Mouse (Mus musculus): ENCODE data around the gene Nt5dc3. TPM values are rescaled to one million over a fixed set of nuclear protein-coding genes. Genes with fewer than 3 reads are reported as not detected.

The Nt5dc3 gene
- total RNA-seq, 1 experiment from 2014 or later, result 37.0 TPM

DNA sequence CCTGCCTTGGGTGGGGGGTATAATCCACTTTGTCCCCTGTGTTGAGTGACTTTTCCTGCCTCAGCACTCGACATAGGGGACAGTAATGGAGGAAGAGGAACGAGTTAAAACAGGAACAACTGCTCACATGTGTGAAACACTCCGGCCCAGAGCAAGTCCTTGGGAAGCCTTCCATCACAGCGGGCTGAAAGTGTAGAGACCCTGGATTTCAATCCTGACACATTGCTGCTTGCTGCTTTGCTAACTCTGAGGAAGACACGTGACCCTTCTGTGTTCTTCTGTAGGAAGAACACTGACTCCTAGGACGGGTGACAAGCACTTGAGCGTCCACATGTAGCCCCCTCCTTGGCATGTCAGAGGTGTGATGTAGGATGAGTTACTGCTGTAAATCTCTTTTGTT, 36.3 kb downstream of the Nt5dc3 start:
- DNase-seq, result no peak

DNA sequence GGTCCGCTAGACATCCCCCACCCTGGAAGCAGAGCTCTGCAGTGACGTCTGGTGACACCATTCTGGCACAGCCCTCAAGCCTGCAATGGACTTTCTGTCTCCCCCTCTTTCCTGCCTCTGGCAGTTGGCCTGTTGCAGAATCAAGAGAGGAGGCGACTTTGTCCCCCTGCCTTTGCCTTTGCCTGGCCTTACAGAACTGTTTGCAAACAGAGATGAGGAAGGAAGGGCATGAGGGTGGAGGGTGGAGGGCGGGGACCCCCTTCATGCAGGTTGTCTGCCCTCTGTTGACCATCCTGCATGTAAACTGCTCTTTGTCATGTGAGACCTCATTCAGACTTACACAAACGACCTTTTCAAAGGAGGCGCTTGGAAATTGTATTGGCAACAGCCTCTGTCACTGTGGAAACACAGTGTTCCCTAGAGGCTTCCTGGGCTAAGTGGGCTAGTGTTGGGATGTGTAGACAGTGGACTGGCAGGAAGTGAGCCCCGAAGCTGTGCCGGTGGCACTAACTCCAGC, 40.9 kb downstream of the Nt5dc3 start:
- no peak for DNase-seq

DNA sequence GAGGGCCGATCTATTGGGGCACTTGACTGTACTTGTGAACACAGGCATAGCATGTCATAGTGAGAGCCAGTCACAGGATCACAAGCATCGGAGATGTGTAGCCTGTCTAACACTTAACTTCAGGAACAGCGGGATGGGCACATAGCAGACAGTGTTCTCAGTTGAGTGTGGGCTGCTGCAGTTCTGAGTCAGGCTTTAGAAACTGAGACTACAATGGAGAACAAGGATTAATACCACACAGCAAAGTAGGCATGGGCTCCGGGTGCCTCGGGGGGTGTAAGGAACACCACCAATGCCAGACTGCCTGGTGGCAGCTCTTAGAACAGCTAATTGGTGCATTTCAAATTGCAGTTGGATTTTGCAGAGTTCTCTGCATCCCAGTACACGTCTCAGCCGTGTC, 42.2 kb downstream of the Nt5dc3 start:
- DNase-seq, result no peak

DNA sequence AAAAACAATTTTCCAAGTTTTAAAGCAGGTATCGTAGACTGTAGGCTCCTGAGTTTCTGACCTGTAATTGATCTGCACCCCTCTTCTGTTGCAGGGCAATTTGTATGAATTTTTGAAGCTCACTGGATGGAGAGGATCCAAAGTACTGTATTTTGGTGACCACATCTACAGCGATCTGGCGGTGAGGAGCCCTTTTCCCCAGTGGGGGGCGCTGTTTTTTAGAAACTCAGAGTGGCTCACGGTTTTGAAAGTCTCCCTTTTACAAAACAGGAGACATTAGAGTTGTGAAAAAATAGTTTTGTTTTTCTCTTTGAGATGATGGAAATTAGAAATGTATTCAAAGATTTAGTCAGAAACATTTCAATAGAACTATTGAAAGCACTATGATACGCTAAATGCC, 45.3 kb downstream of the Nt5dc3 start:
- no peak for DNase-seq

DNA sequence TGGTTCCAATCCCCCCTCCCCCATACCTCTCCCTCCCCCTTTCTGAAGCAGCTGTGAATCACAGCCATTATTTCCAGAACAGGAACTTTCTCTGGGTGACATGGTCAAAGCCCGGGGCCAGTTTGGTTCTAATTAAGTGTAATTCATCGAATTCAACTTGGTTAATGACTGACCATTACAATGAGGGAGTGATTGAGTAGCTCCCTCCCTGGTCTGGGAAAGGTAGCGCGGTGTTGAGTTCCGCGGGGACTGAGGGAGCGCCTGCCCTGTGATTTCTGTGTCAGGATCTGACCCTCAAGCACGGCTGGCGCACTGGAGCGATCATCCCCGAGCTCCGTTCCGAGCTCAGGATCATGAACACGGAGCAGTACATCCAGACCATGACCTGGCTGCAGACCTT, 46.1 kb downstream of the Nt5dc3 start:
- no peak for DNase-seq

DNA sequence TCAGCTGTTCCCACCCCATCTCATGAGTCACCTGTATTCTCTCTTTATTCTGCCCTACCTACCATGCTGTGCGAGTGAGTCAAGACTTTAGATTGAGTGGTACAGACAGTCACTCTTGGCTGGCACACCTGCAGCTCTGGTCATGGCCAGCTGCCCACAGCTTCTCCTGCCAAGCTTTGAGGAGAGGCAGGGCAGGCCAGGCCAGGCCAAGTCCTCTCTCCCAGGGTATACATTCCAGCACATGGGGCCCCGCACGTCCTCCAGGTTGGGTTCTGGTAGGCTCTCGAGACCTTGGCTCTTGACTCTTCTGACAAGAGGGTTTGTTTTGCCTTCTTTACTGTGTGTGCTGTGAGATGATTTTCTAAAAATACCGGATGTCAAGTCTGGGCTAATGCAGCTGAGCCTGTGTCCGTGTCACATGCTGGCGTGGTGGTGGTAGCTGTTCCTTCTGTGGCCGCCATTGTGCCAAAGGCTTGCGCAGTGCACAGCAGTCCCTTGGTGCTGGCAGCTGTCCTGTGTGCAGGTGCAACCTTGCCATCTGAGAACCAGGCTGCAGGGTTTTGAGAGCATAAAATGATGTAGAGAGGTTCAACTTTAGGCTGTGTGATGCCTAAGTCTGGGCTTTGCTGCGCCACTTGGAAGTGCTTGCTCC, 47.2 kb downstream of the Nt5dc3 start:
- peak; percentile 55 for DNase-seq

DNA sequence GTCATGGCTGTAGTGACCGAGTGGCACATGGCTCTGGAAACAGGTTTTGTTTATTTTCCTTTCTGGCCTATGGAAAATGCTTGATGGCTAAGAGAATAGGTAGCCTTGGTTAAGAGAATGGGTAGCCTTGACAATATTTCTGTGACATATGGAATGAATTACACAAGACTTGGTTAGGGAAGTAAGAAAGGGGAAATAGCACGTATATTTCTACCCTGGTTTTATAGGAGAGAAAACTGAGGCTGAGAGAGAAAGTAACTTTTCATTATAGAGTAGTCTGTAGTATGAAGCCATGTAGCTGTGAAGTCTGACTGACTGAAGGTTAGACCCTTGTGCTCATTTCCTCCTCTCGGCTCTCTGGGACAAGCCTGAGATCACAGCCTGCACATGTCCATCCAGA, 48.1 kb downstream of the Nt5dc3 start:
- DNase-seq, result no peak

DNA sequence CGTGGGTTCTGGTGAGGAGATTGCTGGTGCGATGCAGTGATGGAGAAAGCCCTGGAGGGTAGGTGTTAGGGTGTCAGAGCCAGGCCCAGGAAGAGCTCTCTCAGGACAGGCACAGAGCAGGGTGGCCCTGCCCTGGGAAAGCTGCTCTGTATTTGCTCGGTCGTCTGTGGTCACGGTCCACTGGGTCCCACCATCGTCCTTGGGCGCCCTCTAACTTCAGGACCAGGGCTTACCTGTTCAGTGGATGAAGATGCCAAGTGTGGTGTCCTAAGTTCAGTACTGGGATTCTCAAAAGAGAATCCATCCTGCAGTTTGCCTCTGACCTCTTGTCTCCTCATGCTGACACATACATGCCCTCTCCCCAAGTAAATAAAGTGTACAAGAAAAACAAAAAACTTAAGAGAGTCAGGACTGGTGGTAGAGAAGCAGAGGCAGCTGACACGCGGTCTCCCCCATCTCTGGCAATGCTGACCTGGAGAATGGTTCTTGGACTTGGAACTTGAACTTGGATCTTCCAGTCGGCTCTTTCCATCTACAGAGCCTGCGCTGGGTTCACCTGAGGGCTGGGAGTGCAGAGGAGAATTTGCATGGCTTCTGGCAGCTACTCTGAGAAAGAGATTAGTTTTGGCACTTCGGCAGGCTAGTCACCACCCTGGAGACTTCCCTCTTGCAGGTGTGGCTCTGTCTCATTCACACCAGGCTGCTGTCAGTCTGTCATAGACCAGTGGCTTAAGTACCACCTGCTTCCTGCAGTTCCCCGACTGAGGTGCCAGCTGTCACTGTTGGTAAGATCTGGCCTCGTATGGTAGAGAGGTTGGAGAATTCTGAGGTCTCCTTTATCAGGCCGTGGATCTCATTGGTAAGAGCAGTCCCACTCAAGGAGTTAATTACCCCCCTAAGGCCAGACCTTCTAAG, 49.7 kb downstream of the Nt5dc3 start:
- no peak for DNase-seq

DNA sequence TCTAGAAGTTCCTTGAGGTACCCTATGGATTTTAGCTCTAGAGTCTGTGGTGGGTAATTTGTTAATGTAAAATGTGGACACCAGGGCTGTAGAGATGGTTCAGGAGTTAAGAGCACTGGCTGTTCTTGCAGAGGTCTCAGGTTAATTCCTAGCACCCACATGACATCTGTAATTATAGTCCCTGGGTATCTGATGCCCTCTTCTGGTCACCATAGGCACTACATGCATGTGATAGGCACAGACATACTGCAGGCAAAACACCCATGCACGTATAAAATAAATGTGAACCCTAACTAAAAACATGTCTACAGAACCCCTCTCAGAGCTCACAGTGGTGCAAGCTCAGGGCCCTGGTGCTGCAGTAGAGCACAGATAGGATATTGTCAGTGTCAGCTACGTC, 50.7 kb downstream of the Nt5dc3 start:
- no peak for DNase-seq

DNA sequence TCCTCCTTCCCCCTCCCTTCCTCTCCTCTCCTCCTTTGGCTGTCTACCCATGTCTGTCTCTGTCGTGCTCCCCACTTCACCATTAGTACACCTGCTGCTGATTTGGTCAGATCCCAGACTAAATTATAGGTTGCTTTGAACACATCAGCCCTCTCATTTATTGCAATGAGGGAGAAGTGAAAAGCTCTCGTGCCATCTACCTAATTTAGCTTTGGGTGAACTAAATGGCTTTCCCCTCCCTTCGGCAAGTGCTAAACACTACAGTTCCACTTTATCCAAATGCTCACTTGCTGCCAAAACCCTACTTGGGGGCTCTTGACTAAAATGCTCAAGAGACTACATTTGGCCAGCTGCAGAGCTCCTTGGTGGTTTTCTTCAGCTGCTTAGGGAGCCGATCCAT, 58.0 kb downstream of the Nt5dc3 start:
- no peak for DNase-seq

DNA sequence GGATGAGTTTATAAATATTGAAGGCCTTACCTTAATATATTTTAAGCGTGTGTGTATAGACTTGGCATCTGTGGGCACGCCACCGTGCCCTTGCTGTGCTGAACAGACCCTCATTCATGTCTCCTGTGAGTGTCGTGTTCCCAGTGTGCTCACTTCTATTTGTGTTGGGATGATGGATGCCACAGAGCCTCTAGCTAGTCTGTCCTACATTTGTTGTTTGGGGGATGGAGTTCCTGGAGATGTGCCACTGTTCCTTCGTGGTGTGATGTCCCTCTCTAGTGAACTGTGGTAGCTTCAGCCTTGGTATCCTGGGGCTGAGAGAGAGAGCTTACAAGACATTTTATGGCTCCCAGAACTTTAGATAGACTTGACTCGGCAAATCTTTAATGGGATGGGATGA, 60.0 kb downstream of the Nt5dc3 start:
- no peak for DNase-seq

DNA sequence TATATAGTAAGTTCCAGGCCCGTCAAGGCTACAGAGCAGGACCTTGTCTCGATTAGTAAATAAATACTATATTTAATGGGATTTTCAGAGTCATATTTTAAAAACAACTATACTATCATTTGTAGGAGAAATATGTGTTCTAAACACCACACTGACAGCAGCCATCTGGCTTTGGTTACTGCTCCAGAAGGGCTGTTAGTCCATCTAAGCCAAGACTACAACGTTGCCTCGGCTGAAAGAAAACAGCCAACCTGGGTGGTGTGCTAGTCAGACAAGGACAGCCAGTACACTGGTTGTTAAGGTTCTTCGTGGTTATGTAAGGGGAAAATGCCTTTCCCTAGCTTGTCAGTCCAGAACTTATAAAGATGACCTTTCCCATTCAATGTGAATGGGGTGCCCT, 63.9 kb downstream of the Nt5dc3 start:
- no peak for DNase-seq

DNA sequence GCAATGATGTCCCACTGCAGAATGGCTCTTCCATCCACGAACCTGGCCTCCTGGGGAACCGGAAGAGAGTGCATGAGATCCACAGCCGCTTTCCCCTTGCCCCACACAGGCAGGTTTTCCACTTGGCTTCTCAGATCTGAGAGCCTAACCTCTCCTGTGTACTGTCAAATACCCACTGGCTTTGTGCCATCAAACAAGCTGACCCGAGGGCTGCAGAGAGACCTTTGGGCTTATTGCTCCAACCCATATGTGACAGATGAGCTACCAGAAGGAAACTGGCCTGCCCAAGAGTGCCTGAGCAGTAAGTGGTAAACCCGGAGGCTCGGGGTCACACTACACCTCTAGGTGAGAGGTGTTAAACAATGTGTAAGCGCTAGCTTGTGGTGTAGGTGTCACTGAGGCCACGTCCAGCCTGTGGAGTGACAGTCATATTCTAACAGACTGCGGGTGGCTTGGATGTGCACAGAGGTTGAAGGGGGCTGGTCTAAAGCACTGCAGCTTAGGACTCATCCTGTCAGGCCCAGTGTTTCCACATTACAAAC, 68.2 kb downstream of the Nt5dc3 start:
- no peak for DNase-seq

DNA sequence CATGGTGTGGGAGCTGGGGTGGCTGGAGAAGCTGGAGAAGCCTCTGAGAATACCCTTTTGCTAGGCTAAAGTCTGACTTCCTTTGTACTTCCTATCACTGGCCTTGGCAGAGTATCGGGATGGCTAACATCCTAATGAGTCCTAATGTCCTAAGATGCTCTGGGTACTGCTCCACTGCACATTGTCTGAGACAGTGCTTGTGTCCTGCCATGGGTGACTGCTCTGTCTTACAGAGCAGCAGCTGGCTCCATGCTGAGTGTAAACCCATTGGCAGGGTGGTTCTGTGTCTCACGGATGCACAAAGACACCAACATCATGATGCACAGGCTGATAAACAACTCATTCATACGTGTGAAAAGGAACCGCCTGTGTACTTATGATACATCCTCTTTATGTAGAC, 70.3 kb downstream of the Nt5dc3 start:
- DNase-seq, result no peak

DNA sequence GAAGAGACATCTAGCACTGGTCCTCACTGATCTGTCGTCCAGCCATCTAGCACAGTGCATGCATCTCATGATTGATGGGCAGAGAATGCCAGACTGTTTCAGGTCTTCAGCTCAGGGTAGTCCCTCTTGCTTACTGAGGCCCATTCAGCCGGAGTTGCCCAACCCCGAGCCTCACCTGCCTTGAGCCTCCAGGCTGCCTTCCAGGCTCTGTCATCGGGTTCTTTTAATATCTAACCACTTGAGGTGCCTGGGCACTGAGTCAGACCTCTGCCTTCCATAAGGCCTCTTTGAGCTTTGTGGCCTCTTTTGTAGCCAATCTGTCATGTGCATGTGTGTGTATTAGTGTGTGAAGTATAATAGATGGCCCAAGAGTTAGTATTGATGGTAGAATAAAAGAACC, 70.7 kb downstream of the Nt5dc3 start:
- no peak for DNase-seq

DNA sequence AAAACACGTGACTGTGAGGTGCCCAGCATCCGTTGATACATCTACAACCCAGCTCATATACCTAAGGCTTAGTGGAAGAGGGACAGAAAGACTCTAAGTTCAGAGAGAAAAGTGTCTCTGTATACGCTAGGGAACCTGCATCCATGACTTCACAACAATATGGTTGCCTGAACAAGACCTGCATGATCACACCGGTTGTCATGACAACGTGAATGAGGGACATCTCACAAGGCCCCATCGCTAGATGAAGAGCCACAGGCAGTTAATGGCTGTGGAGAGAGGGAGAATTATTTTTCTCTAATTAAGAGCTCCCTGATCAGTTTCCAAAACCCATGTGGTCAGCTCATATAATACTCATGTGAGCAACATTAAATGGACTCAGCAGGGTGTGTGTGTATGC, 73.4 kb downstream of the Nt5dc3 start:
- DNase-seq, result no peak

DNA sequence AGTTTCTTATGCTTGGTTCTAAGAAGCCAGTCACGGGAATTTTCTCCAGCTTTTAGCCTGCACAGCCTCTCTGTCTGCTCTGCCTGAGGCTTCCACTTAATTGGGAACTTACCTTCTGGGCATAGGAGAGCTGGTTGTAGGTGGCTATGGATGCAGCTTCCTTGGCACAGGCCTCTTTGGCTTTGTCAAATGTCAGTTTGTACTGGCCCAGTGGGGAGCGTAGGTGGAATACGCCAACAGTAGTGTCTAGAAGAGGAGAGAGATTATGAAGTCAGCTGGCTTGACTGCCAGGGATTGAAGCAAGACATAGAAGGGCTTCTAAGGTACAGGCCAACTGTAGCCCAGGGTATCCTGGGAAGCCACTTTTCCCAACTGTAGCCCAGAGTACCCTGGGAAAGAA, 74.6 kb downstream of the Nt5dc3 start:
- DNase-seq, result no peak

DNA sequence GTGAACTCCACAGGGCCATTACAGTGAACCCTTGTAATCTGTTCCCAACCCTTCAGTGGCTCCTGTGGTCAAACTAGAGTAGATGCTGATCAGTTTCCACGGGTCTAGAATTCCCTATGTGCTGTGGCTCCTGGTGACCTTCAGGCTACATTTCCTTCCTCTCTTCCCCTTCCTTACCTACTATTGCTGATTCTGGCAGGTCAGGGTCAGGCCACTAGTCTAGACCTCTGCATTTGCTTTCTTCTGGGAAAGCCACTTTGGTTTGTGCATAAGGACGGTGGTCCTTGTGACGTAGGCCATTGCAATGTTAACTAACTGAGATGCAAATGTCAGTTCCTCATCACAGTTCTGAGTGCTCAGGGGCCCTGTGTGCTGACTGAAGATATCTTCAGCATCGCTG, 81.6 kb downstream of the Nt5dc3 start:
- no peak for DNase-seq

DNA sequence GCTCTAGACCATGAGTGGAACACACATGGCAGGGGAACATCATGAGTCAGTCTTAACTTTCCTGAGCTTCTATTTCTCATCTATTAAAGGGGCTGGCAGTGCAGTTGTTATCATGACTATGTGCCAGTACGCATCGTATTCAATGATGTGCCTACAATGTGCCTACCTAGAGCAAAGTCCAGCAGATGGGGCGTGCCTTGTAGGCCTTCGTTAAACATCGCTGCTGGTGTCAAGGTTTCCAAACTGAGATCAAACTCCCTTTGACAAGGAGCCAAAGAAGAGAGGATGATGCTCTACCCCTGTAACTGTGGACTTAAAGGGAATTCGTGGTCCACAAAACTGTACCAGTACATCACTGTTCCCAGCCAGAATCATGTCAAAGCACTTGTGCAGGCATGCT, 83.7 kb downstream of the Nt5dc3 start:
- no peak for DNase-seq

DNA sequence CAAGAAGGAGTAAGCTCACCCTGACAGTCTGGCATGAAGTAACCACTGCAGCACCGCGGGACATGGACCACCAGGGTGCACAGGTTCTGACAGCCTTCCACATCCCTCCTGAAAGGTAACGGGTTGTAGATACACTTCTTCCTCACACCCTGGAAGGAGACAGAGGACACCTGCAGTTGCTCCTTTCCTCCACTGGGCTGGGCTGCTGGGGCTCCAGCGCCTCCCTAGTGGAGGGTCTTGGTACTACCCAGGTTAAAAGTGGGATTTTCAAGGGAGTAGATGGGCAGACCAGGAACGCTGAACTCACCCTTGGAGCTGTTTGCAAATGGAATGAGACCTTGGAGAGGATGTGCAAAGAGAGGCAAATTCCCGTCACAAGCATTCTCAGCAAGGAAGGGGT, 84.6 kb downstream of the Nt5dc3 start:
- DNase-seq, result no peak

DNA sequence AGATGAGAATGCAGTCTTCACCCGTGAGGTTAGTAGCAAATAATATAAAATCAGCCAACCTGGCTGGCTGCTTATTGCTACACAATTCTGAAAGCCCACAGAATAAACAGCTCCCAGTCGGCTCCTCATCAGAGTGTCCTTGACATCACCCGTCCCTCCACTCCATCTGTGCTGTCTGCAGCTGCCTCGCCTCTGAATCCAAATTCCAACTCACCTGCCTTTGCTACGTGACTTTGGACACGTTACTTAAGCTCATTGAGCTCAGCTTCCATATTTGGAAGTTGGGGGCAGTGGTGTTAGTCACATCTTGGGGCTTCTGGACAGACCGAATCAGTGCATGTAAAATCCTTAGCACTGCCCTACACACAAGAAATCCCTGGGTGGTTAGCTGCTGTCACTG, 93.3 kb downstream of the Nt5dc3 start:
- no peak for DNase-seq

DNA sequence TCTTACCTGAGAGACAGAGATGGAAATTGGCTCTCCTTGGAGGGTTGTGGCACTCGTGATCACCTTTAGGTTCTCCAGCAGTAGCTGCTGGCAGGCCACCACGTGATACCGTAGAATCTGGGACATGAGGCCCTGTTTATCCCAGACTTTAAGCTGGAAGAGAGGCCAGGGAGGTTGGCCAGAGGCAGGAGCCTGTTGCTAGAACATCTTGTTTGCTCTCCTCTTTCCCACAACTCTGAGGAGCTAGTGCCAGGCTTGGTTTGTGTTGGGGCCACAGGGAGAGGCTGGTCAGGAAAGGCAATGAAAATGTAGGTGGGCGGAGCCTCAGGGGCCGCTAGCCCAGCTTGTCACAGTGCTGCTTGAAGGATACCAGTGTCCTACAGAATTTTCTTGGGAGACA, 93.8 kb downstream of the Nt5dc3 start:
- no peak for DNase-seq

DNA sequence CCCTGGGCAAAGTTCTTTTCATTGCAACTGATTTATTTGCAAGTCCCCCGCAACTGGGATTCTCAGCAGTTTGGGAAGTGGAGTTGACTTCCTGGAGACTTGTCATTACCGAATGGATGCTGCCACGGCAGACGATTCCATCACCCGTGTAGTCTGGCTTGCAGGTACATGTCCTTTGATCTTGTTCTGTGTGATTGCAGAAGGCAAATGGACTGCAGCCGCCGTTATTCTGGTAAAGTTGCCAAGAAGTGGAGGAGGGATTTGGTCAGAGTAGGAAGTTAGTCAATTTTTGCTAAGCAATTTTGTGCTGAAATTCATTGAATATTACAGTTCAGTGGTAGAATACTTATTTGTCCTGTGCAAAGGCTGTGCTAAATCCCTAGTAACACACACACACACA, 99.9 kb downstream of the Nt5dc3 start:
- no peak for DNase-seq

All from adrenal gland, postnatal 25 days (tissue).